In genomic region chr17:35090166-35090932, GRCm38 (mm10) we compare ENCODE assay signal across 8 mouse cellular contexts. TPM values are rescaled to one million over a fixed set of nuclear protein-coding genes. Genes with fewer than 3 reads are reported as not detected.
DNase-seq lines count a peak whose midpoint lies in the region; ATAC-seq and TF ChIP-seq lines count a peak whose summit lies in the region.

No protein-coding gene starts in this region.

- H3K9me3 ChIP-seq in forebrain, embryonic 11.5 days (ENCODE audit: control insufficient read depth, low read length), result no peaks in the 10 kb centered on the region
- no peaks in the 10 kb centered on the region for H3K9me3 ChIP-seq in intestine, embryonic 15.5 days
- H3K9me3 ChIP-seq in midbrain, postnatal 0 days (ENCODE audit: low read length), result no peaks in the 10 kb centered on the region

- peak overlapping the region; percentile 99 for H3K27ac ChIP-seq in heart, adult 2 months
- no peak overlapping the region for H3K27ac ChIP-seq in forebrain, embryonic 11.5 days (ENCODE audit: low read depth, low read length)
- H3K27ac ChIP-seq in intestine, embryonic 15.5 days, result no peak overlapping the region
- H3K27ac ChIP-seq in midbrain, postnatal 0 days (ENCODE audit: low read depth, low read length), result 0 out of 2 replicates have a peak overlapping the region, but pooled peaks have one; percentile 26

- 32% methylated on average over 8 of the region's 8 CpGs for WGBS in heart, adult 2 months
- 80% methylated on average over 8 of the region's 8 CpGs for WGBS in forebrain, embryonic 11.5 days
- WGBS in intestine, embryonic 15.5 days, result 69% methylated on average over 8 of the region's 8 CpGs
- WGBS in midbrain, postnatal 0 days, result 61% methylated on average over 8 of the region's 8 CpGs

- TF ChIP-seq POLR2A in heart, adult 2 months (IDR thresholded peaks at IDR 0.05; ENCODE audit: insufficient read depth, low read depth, low read length), result no peak

- peak overlapping the region; percentile 95 for H3K4me3 ChIP-seq in heart, adult 2 months
- peak overlapping the region; percentile 60 for H3K4me3 ChIP-seq in forebrain, embryonic 11.5 days (ENCODE audit: low read depth, low read length)
- H3K4me3 ChIP-seq in intestine, embryonic 15.5 days (replicated peaks), result peak overlapping the region; percentile 70
- peak overlapping the region; percentile 67 for H3K4me3 ChIP-seq in midbrain, postnatal 0 days (ENCODE audit: low read depth, low read length)

- intact Hi-C loops in heart, adult 2 months (cut with DNase I), result loop anchor here (2.0 kb wide), 1 partner anchor 30 kb away; the partner anchor contains the start of gene Gpank1

- peak overlapping the region; percentile 67 for H3K4me2 ChIP-seq in forebrain, embryonic 11.5 days (ENCODE audit: low read depth, low read length, severe bottlenecking)
- peak overlapping the region; percentile 66 for H3K4me2 ChIP-seq in intestine, embryonic 15.5 days (replicated peaks)
- peak overlapping the region; percentile 61 for H3K4me2 ChIP-seq in midbrain, postnatal 0 days (ENCODE audit: low read depth, low read length, poor library complexity, severe bottlenecking)

- peak overlapping the region; percentile 11 for H3K9ac ChIP-seq in heart, adult 2 months (ENCODE audit: low read depth, low read length)
- peak overlapping the region; percentile 90 for H3K9ac ChIP-seq in forebrain, embryonic 11.5 days (ENCODE audit: low read length)
- peak overlapping the region; percentile 88 for H3K9ac ChIP-seq in intestine, embryonic 15.5 days
- peak overlapping the region; percentile 91 for H3K9ac ChIP-seq in midbrain, postnatal 0 days (replicated peaks; ENCODE audit: low read length, poor library complexity, severe bottlenecking)

- H3K27me3 ChIP-seq in heart, adult 2 months (ENCODE audit: control insufficient read depth, insufficient read depth, low read length), result no peaks in the 10 kb centered on the region
- no peaks in the 10 kb centered on the region for H3K27me3 ChIP-seq in forebrain, embryonic 11.5 days (ENCODE audit: control insufficient read depth, insufficient read depth, low read length)
- no peaks in the 10 kb centered on the region for H3K27me3 ChIP-seq in intestine, embryonic 15.5 days (replicated peaks)
- H3K27me3 ChIP-seq in midbrain, postnatal 0 days (ENCODE audit: insufficient read depth, low read length), result no peaks in the 10 kb centered on the region

- H3K79me2 ChIP-seq in heart, adult 2 months (replicated peaks; ENCODE audit: control insufficient read depth, insufficient read depth, low read length), result no peaks in the 10 kb centered on the region

- no peak for ATAC-seq in forebrain, embryonic 11.5 days (replicated peaks; ENCODE audit: low FRiP score)
- no peak for ATAC-seq in intestine, embryonic 15.5 days
- ATAC-seq in midbrain, postnatal 0 days (ENCODE audit: low FRiP score), result no peak
- no peak for ATAC-seq in frontal cortex, adult (ENCODE audit: low TSS enrichment)

- TF ChIP-seq CTCF in heart, adult 2 months (IDR thresholded peaks at IDR 0.05), result no peak
- no peak for TF ChIP-seq CTCF in midbrain, postnatal 0 days (IDR thresholded peaks at IDR 0.05)

- peaks cover 1% of the 10 kb centered on the region; the same call in 1 of the 2 replicates for H3K4me1 ChIP-seq in heart, adult 2 months (ENCODE audit: control insufficient read depth, insufficient read depth, low read length)
- peaks cover 6% of the 10 kb centered on the region; the same call in 1 of the 2 replicates for H3K4me1 ChIP-seq in forebrain, embryonic 11.5 days (replicated peaks; ENCODE audit: control insufficient read depth, insufficient read depth, low read length)
- H3K4me1 ChIP-seq in intestine, embryonic 15.5 days (replicated peaks), result peaks cover 16% of the 10 kb centered on the region
- H3K4me1 ChIP-seq in midbrain, postnatal 0 days (ENCODE audit: insufficient read depth, low read length), result 0 out of 2 replicates have a peak, but pooled peaks cover 4% of the 10 kb centered on the region

- no peaks in the 10 kb centered on the region for H3K36me3 ChIP-seq in heart, adult 2 months (ENCODE audit: control insufficient read depth, insufficient read depth, low read length)
- no peaks in the 10 kb centered on the region; the same call in 1 of the 2 replicates for H3K36me3 ChIP-seq in forebrain, embryonic 11.5 days (ENCODE audit: control insufficient read depth, insufficient read depth, low read length)
- H3K36me3 ChIP-seq in intestine, embryonic 15.5 days, result peaks cover 11% of the 10 kb centered on the region
- peaks cover 26% of the 10 kb centered on the region for H3K36me3 ChIP-seq in midbrain, postnatal 0 days (ENCODE audit: insufficient read depth, low read length)

- TF ChIP-seq EP300 in heart, adult 2 months (IDR thresholded peaks at IDR 0.05; ENCODE audit: insufficient read depth, low read depth, low read length), result no peak

- DNase-seq in heart, adult 2 months, result peak; percentile 42 to 43
- no peak for DNase-seq in heart, postnatal 4 days
- peak; percentile 97 for DNase-seq in brain, adult 2 months (ENCODE audit: low read depth, low spot score)
- DNase-seq in forebrain, embryonic 11.5 days (ENCODE audit: low spot score), result no peak
- DNase-seq in midbrain, postnatal 0 days (ENCODE audit: low spot score), result peak; percentile 67
- DNase-seq in embryo, embryonic 9.5 days (ENCODE audit: extremely low spot score), result no peak

RNA-seq across cellular contexts. Expression of gene Abhd16a, which starts 1.3 kb away (rescaled TPM):
- total RNA-seq in heart, adult 2 months (2021), result 10 to 100 TPM; 53.2 to 62.5 TPM
- polyA plus RNA-seq in heart, adult 2 months (2012; rRNA removed), result 95.7 and 98.2 TPM in 2 replicates
- total RNA-seq in heart, postnatal 4 days (2021), result 10 to 100 TPM; 50.6 to 53.5 TPM
- polyA plus RNA-seq in forebrain, embryonic 11.5 days (2014; fragmentation: Nextera tagmentation; extraction: Ambion mirVana), result 52.6 and 53.8 TPM in 2 replicates
- 92.1 and 96.4 TPM in 2 replicates for polyA plus RNA-seq in intestine, embryonic 15.5 days (2015; fragmentation: Nextera tagmentation; extraction: Ambion mirVana)
- total RNA-seq in midbrain, postnatal 0 days (2014; rRNA removed), result 98.9 and 151 TPM in 2 replicates
- 122 and 128 TPM in 2 replicates for polyA plus RNA-seq in midbrain, postnatal 0 days (2015; fragmentation: Nextera tagmentation; extraction: Ambion mirVana)

RNA-seq across cellular contexts. Expression of gene Ly6g6f, which starts 4.9 kb away (rescaled TPM):
- not detected for total RNA-seq in heart, adult 2 months (2021)
- 0.27 TPM in 1 of 2 replicates, not detected in the other for polyA plus RNA-seq in heart, adult 2 months (2012; rRNA removed)
- total RNA-seq in heart, postnatal 4 days (2021), result not detected
- 0.72 and 0.88 TPM in 2 replicates for polyA plus RNA-seq in forebrain, embryonic 11.5 days (2014; fragmentation: Nextera tagmentation; extraction: Ambion mirVana)
- 0.24 and 0.33 TPM in 2 replicates for polyA plus RNA-seq in intestine, embryonic 15.5 days (2015; fragmentation: Nextera tagmentation; extraction: Ambion mirVana)
- not detected in 2 replicates for total RNA-seq in midbrain, postnatal 0 days (2014; rRNA removed)
- not detected in 2 replicates for polyA plus RNA-seq in midbrain, postnatal 0 days (2015; fragmentation: Nextera tagmentation; extraction: Ambion mirVana)

RNA-seq across cellular contexts. Expression of gene Ly6g6d, which starts 12.5 kb away (rescaled TPM):
- total RNA-seq in heart, adult 2 months (2021), result under 1 TPM in 1 of 2 experiments, not detected in 1; 0.61 TPM
- 1.3 and 1.6 TPM in 2 replicates for polyA plus RNA-seq in heart, adult 2 months (2012; rRNA removed)
- 1 to 10 TPM; 1.6 to 2.4 TPM for total RNA-seq in heart, postnatal 4 days (2021)
- polyA plus RNA-seq in forebrain, embryonic 11.5 days (2014; fragmentation: Nextera tagmentation; extraction: Ambion mirVana), result 1.7 and 1.8 TPM in 2 replicates
- polyA plus RNA-seq in intestine, embryonic 15.5 days (2015; fragmentation: Nextera tagmentation; extraction: Ambion mirVana), result 5.8 and 5.9 TPM in 2 replicates
- 1.4 TPM in 1 of 2 replicates, not detected in the other for total RNA-seq in midbrain, postnatal 0 days (2014; rRNA removed)
- polyA plus RNA-seq in midbrain, postnatal 0 days (2015; fragmentation: Nextera tagmentation; extraction: Ambion mirVana), result 0.98 and 1.1 TPM in 2 replicates

RNA-seq across cellular contexts. Expression of gene Ly6g6e, which starts 13.6 kb away (rescaled TPM):
- total RNA-seq in heart, adult 2 months (2021), result not detected
- polyA plus RNA-seq in heart, adult 2 months (2012; rRNA removed), result 0.41 TPM in 1 of 2 replicates, not detected in the other
- not detected for total RNA-seq in heart, postnatal 4 days (2021)
- polyA plus RNA-seq in forebrain, embryonic 11.5 days (2014; fragmentation: Nextera tagmentation; extraction: Ambion mirVana), result 0.39 and 0.57 TPM in 2 replicates
- polyA plus RNA-seq in intestine, embryonic 15.5 days (2015; fragmentation: Nextera tagmentation; extraction: Ambion mirVana), result 1.9 and 2.6 TPM in 2 replicates
- not detected in 2 replicates for total RNA-seq in midbrain, postnatal 0 days (2014; rRNA removed)
- polyA plus RNA-seq in midbrain, postnatal 0 days (2015; fragmentation: Nextera tagmentation; extraction: Ambion mirVana), result 0.31 TPM in 1 of 2 replicates, not detected in the other

RNA-seq across cellular contexts. Expression of gene Ly6g5c, which starts 17.7 kb away (rescaled TPM):
- total RNA-seq in heart, adult 2 months (2021), result not detected
- polyA plus RNA-seq in heart, adult 2 months (2012; rRNA removed), result not detected in 2 replicates
- not detected for total RNA-seq in heart, postnatal 4 days (2021)
- polyA plus RNA-seq in forebrain, embryonic 11.5 days (2014; fragmentation: Nextera tagmentation; extraction: Ambion mirVana), result not detected in 2 replicates
- polyA plus RNA-seq in intestine, embryonic 15.5 days (2015; fragmentation: Nextera tagmentation; extraction: Ambion mirVana), result not detected in 2 replicates
- total RNA-seq in midbrain, postnatal 0 days (2014; rRNA removed), result not detected in 2 replicates
- polyA plus RNA-seq in midbrain, postnatal 0 days (2015; fragmentation: Nextera tagmentation; extraction: Ambion mirVana), result not detected in 2 replicates

Comparison
In these comparisons a context has a peak if more than half of its experiments do, and no peak if none do; other contexts are left out.
1. DNase-seq: peak in heart, adult 2 months (2 of 2), brain, adult 2 months (single experiment) and midbrain, postnatal 0 days (single experiment); none in heart, postnatal 4 days (single experiment), forebrain, embryonic 11.5 days (single experiment) and embryo, embryonic 9.5 days (single experiment).
2. H3K27ac ChIP-seq: peak in heart, adult 2 months (single experiment) and midbrain, postnatal 0 days (single experiment); none in forebrain, embryonic 11.5 days (single experiment) and intestine, embryonic 15.5 days (single experiment).
3. H3K9ac ChIP-seq: peak in every context shown above with its lines; median percentile 91 in midbrain, postnatal 0 days; 90 in forebrain, embryonic 11.5 days; 88 in intestine, embryonic 15.5 days; 11 in heart, adult 2 months.
4. Peak in every context shown above with its lines, with median percentiles within 50 percentile points of each other: H3K4me3 ChIP-seq and H3K4me2 ChIP-seq.